Mouse (Mus musculus) midbrain, postnatal 0 days (tissue): ENCODE measurements around the gene Ticrr. TPM values are rescaled to one million over a fixed set of nuclear protein-coding genes. Genes with fewer than 3 reads are reported as not detected.

Source experiments
- ATAC-seq: fragments of 200-750 bp; cut with Nextera tagmentation; 2 replicates; pipeline ENCODE4 v1.8.0; 2017; ENCODE audit warnings: moderate number of reproducible peaks, mild to moderate bottlenecking, moderate TSS enrichment, moderate library complexity; ENCODE audit not compliant: low FRiP score
- DNase-seq: peaks from one replicate; pipeline ENCODE4 v3.0.0-alpha.2; 2015; ENCODE audit warnings: low spot score
- H3K27ac ChIP-seq: fragments of 300-500 bp; sonication (generic); 2 replicates; pipeline ENCODE4 v1.5.1; 2014; ENCODE audit warnings: low read depth, mild to moderate bottlenecking, low read length, mixed read lengths
- H3K27me3 ChIP-seq: fragments of 300-500 bp; sonication (generic); 2 replicates; pipeline ENCODE4 v1.6.1; 2014; ENCODE audit warnings: low read length, control low read depth, mixed read lengths; ENCODE audit not compliant: insufficient read depth
- H3K36me3 ChIP-seq: fragments of 300-500 bp; sonication (generic); 2 replicates; pipeline ENCODE4 v1.6.1; 2014; ENCODE audit warnings: low read length, control low read depth, mixed read lengths; ENCODE audit not compliant: insufficient read depth
- H3K4me1 ChIP-seq: fragments of 300-500 bp; sonication (generic); 2 replicates; pipeline ENCODE4 v1.6.1; 2014; ENCODE audit warnings: mild to moderate bottlenecking, control low read depth, antibody characterized with exemption, low read length, mixed read lengths; ENCODE audit not compliant: insufficient read depth
- H3K4me2 ChIP-seq: fragments of 300-500 bp; sonication (generic); 2 replicates; pipeline ENCODE4 v1.6.1; 2014; ENCODE audit warnings: low read depth, mild to moderate bottlenecking, low read length, mixed read lengths; ENCODE audit not compliant: poor library complexity, severe bottlenecking
- H3K4me3 ChIP-seq: fragments of 300-500 bp; sonication (generic); 2 replicates; pipeline ENCODE4 v1.5.1; 2014; ENCODE audit warnings: low read depth, mild to moderate bottlenecking, low read length, moderate library complexity
- H3K9ac ChIP-seq: fragments of 300-500 bp; sonication (generic); replicated peaks from 2 replicates; pipeline ENCODE4 v1.6.1; 2014; ENCODE audit warnings: mild to moderate bottlenecking, low read length, moderate library complexity, mixed read lengths; ENCODE audit not compliant: poor library complexity, severe bottlenecking
- H3K9me3 ChIP-seq: fragments of 300-500 bp; sonication (generic); 2 replicates; pipeline ENCODE4 v1.6.1; 2016; ENCODE audit warnings: low read length, control low read depth
- CTCF ChIP-seq: IDR thresholded peaks from 2 replicates; pipeline ENCODE4 v1.5.1; 2016; ENCODE audit warnings: antibody characterized with exemption, mild to moderate bottlenecking
- WGBS: fragments of 180-500 bp; shearing (Covaris S2); extraction: QIAGEN DNeasy Blood & Tissue Kit; methylation state at CpG from one replicate; pipeline ENCODE4 v1.1.7; 2014; 5-methylcytosine and 5-hydroxymethylcytosine counted together
- polyA plus RNA-seq: library from polyadenylated mRNA; unstranded; fragments of >200 nt; fragmentation: Nextera tagmentation; extraction: Ambion mirVana; gene quantifications from 2 replicates; pipeline ENCODE4 v1.2.1, GENCODE M21; 2015
- total RNA-seq: library from RNA; depleted of rRNA; stranded (reverse); fragments of >200 nt; gene quantifications from 2 replicates; pipeline ENCODE4 v1.2.3, GENCODE M21; 2014

The Ticrr gene
- total and polyA plus RNA-seq, 2 experiments from 2014 or later, result 1.0 to 3.4 TPM

GRCm38 (mm10) chr7:79705210-79705609 lies 45.2 kb downstream of the Ticrr start:
- Histone ChIP-seq H3K4me2 (no peak overlapping the region), H3K4me3 (no peak overlapping the region), H3K9ac (no peak overlapping the region), H3K27ac (no peak overlapping the region), H3K36me3 (0 out of 2 replicates have a peak, but pooled peaks cover 7% of the 10 kb centered on the region), H3K27me3 (no peaks in the 10 kb centered on the region; the same call in 1 of the 2 replicates), H3K9me3 (no peaks in the 10 kb centered on the region), H3K4me1 (no peaks in the 10 kb centered on the region)
- TF ChIP-seq CTCF, result no peak
- WGBS, result 93% methylated on average over 5 of the region's 5 CpGs
- DNase-seq (no peak), ATAC-seq (no peak)

GRCm38 (mm10) chr7:79710130-79710607 lies 50.2 kb downstream of the Ticrr start:
- peak overlapping the region; percentile 51; the same call in 1 of the 2 replicates for H3K27ac ChIP-seq
- peak; percentile 86 for DNase-seq
- peaks cover 5% of the 10 kb centered on the region; the same call in 1 of the 2 replicates for H3K4me1 ChIP-seq
- peak overlapping the region; percentile 71 for H3K4me2 ChIP-seq
- H3K36me3 ChIP-seq, result 0 out of 2 replicates have a peak, but pooled peaks cover 2% of the 10 kb centered on the region
- H3K9ac ChIP-seq, result peak overlapping the region; percentile 66
- peak; percentile 87 for ATAC-seq
- under 1% methylated on average over 50 of the region's 55 CpGs for WGBS
- no peaks in the 10 kb centered on the region for H3K9me3 ChIP-seq
- H3K27me3 ChIP-seq, result no peaks in the 10 kb centered on the region; the same call in 1 of the 2 replicates
- peak overlapping the region; percentile 47 for H3K4me3 ChIP-seq
- peak; percentile 65 for TF ChIP-seq CTCF

GRCm38 (mm10) chr7:79710831-79711230 lies 50.8 kb downstream of the Ticrr start:
- ATAC-seq (peak; percentile 8; the same call in 1 of the 2 replicates), DNase-seq (no peak)
- H3K9ac ChIP-seq, result peak overlapping the region; percentile 66
- peak overlapping the region; percentile 47 for H3K4me3 ChIP-seq
- no peaks in the 10 kb centered on the region for H3K9me3 ChIP-seq
- no peaks in the 10 kb centered on the region; the same call in 1 of the 2 replicates for H3K27me3 ChIP-seq
- 35% methylated on average over 17 of the region's 17 CpGs for WGBS
- peak overlapping the region; percentile 71 for H3K4me2 ChIP-seq
- 0 out of 2 replicates have a peak, but pooled peaks cover 2% of the 10 kb centered on the region for H3K36me3 ChIP-seq
- peak overlapping the region; percentile 51 for H3K27ac ChIP-seq
- TF ChIP-seq CTCF, result no peak
- H3K4me1 ChIP-seq, result peaks cover 5% of the 10 kb centered on the region; the same call in 1 of the 2 replicates

GRCm38 (mm10) chr7:79715187-79715981 lies 55.4 kb downstream of the Ticrr start, which contains the start of gene Kif7:
Gene Kif7 (minus strand): TSS chr7:79715720.
- ATAC-seq, result peak; percentile 75
- Histone ChIP-seq H3K4me1 (peaks cover 5% of the 10 kb centered on the region; the same call in 1 of the 2 replicates), H3K9ac (peak within 1 kb of the TSS; percentile 50), H3K27ac (no peak within 1 kb of the TSS), H3K36me3 (no peaks in the 10 kb centered on the region), H3K4me3 (peak within 1 kb of the TSS; percentile 66), H3K4me2 (peak within 1 kb of the TSS; percentile 95), H3K9me3 (no peaks in the 10 kb centered on the region), H3K27me3 (no peaks in the 10 kb centered on the region)
- WGBS, result 1% methylated on average over 46 of the region's 55 CpGs
- peak; percentile 72 for DNase-seq
- no peak for TF ChIP-seq CTCF

GRCm38 (mm10) chr7:79721386-79721977 lies 61.5 kb downstream of the Ticrr start:
- Histone ChIP-seq H3K9ac (peak overlapping the region; percentile 83), H3K27ac (peak overlapping the region; percentile 44; the same call in 1 of the 2 replicates), H3K27me3 (0 out of 2 replicates have a peak, but pooled peaks cover 5% of the 10 kb centered on the region), H3K4me2 (peak overlapping the region; percentile 82), H3K9me3 (no peaks in the 10 kb centered on the region), H3K4me3 (peak overlapping the region; percentile 56), H3K36me3 (no peaks in the 10 kb centered on the region), H3K4me1 (no peaks in the 10 kb centered on the region)
- TF ChIP-seq CTCF, result no peak
- ATAC-seq (peak; percentile 67), DNase-seq (peak; percentile 60)
- under 1% methylated on average over 48 of the region's 48 CpGs for WGBS
